Mouse (Mus musculus) Patski (cell line): Measurements from ENCODE around the gene Eno1. TPM values are rescaled to one million over a fixed set of nuclear protein-coding genes. Genes with fewer than 3 reads are reported as not detected.
A peak's percentile ranks its signal among the peaks of the same experiment; 100 is the strongest.

Source experiments
- ATAC-seq: fragments of 100-300 bp; one replicate; pipeline ENCODE4 v1.8.0; 2021
- CTCF ChIA-PET: fragments of 350-600 bp; sonication (Branson Sonifier 250); formaldehyde crosslinking; loops from one replicate; lab custom pipeline; 2022; ENCODE audit warnings: inconsistent platforms; lab: Charles Lee
- POLR2A ChIA-PET: fragments of 350-600 bp; sonication (Branson Sonifier 250); formaldehyde crosslinking; loops from one replicate; lab custom pipeline; 2022; ENCODE audit warnings: antibody characterized with exemption, inconsistent platforms; lab: Charles Lee
- DNase-seq: peaks from one replicate; pipeline ENCODE4 v3.0.0-alpha.2; 2011; ENCODE audit warnings: low read depth, low spot score
- H3K27me3 ChIP-seq: fragments of 371-371 bp; one replicate; pipeline ENCODE4 v1.5.1; 2021
- CTCF ChIP-seq: fragments of 100-300 bp; IDR thresholded peaks from one replicate; pipeline ENCODE4 v1.5.1; 2021
- in situ Hi-C: fragments of 300-500 bp; cut with MboI; formaldehyde crosslinking; loops from 3 replicates; pipeline ENCODE4 v1.11.1; 2018; ENCODE audit warnings: low pct_unique_long_range_greater_than_20kb, mixed read lengths
- polyA plus RNA-seq: library from polyadenylated mRNA; unstranded; gene quantifications from one replicate; pipeline ENCODE4 v1.2.3, GENCODE M21; 2021

Gene Eno1
- polyA plus RNA-seq, 1 experiment from 2014 or later = 47.1 TPM

GRCm38 (mm10) chr4:150291900-150292299, 55.4 kb downstream of the Eno1 start:
- H3K27me3 ChIP-seq = no peaks in the 10 kb centered on the region
- POLR2A ChIA-PET = no interaction called here
- CTCF ChIA-PET = interaction anchor here (1.1 kb wide), 1 partner anchor 18 kb away, joined by 4 read pairs; no protein-coding TSS in a partner anchor
- in situ Hi-C loops = no loop called here
- peak; percentile 41 for TF ChIP-seq CTCF
- ATAC-seq (no peak), DNase-seq (no peak)

GRCm38 (mm10) chr4:150294870-150295269, 58.3 kb downstream of the Eno1 start:
- no peak for TF ChIP-seq CTCF
- in situ Hi-C loops = no loop called here
- H3K27me3 ChIP-seq = no peaks in the 10 kb centered on the region
- POLR2A ChIA-PET = interaction anchor here (0.6 kb wide), 1 partner anchor 298 kb away, joined by 3 read pairs; no protein-coding TSS in a partner anchor
- DNase-seq (no peak), ATAC-seq (no peak)
- CTCF ChIA-PET = no interaction called here

- no peak for TF ChIP-seq CTCF
- ChIA-PET CTCF (interaction anchor here (1.2 kb wide), 1 partner anchor 13 kb away, joined by 7 read pairs; no protein-coding TSS in a partner anchor), POLR2A (no interaction called here)
- ATAC-seq = no peak
- in situ Hi-C loops = no loop called here
- H3K27me3 ChIP-seq = no peaks in the 10 kb centered on the region
- no peak for DNase-seq
Measured at GRCm38 (mm10) chr4:150295966-150296365, 59.4 kb downstream of the Eno1 start.

Other genes starting within 250 kb of the Eno1 start
- 39.5 TPM for gene H6pd, start 227.7 kb upstream of the Eno1 start, polyA plus RNA-seq
- 0.50 TPM for gene Gpr157, start 149.4 kb upstream of the Eno1 start, polyA plus RNA-seq
- not detected for gene Slc2a5, start 117.4 kb upstream of the Eno1 start, polyA plus RNA-seq
- gene Slc2a7, start 87.7 kb upstream of the Eno1 start, polyA plus RNA-seq = not detected
- not detected for gene Car6, start 35.4 kb upstream of the Eno1 start, polyA plus RNA-seq
- 155 TPM for gene Rere, start 44.9 kb downstream of the Eno1 start, polyA plus RNA-seq